Mouse (Mus musculus) layer of hippocampus, adult 9-11 months (tissue): Measurements from ENCODE around the gene Afg3l1.
A peak's percentile ranks its signal among the peaks of the same experiment; 100 is the strongest.
"Not testable (repeated sequence)": the region's sequence is repeated elsewhere in the genome, so short reads cannot be mapped to it uniquely, and the experiment has no call there.

Source experiments
- DNase-seq: peaks from one replicate; pipeline ENCODE4 v3.0.0; 2022

The Afg3l1 gene

GRCm38 (mm10) chr8:123518667-123519066, 41.0 kb downstream of the Afg3l1 start, which contains the start of gene Gas8:
TSS of gene Gas8 (plus strand) at chr8:123518834.
- peak; percentile 93 for DNase-seq

- not testable (repeated sequence) for DNase-seq
Measured at GRCm38 (mm10) chr8:123520048-123520447, 42.3 kb downstream of the Afg3l1 start.

GRCm38 (mm10) chr8:123527720-123528489, 50.2 kb downstream of the Afg3l1 start:
- DNase-seq, result peak; percentile 75

GRCm38 (mm10) chr8:123536242-123536989, 58.7 kb downstream of the Afg3l1 start:
- DNase-seq, result peak; percentile 1

- DNase-seq, result peak; percentile 1
Measured at GRCm38 (mm10) chr8:123536990-123537380, 59.3 kb downstream of the Afg3l1 start.

GRCm38 (mm10) chr8:123537641-123538040, 59.9 kb downstream of the Afg3l1 start:
- DNase-seq, result peak; percentile 21
